Mouse (Mus musculus): ENCODE measurements at regions not wholly inside any gene's neighbourhood (a gene's known extent, or its start where the extent isn't known, plus 50 kb on each side); places are given as distances from the start of the nearest gene placed in this dataset.
"Not testable (repeated sequence)": the region's sequence is repeated elsewhere in the genome, so short reads cannot be mapped to it uniquely, and the experiment has no call there.

GRCm38 (mm10) chr4:153631161-153631560 is 148.6 kb upstream of the Ajap1 start:
- WGBS, result 76% methylated on average over 7 of the region's 7 CpGs
- Histone ChIP-seq H3K4me2 (no peak overlapping the region), H3K9ac (no peak overlapping the region), H3K36me3 (no peaks in the 10 kb centered on the region), H3K27ac (no peak overlapping the region), H3K4me3 (replicated peaks) (no peak overlapping the region), H3K4me1 (no peaks in the 10 kb centered on the region), H3K27me3 (peaks cover 8% of the 10 kb centered on the region), H3K9me3 (replicated peaks) (no peaks in the 10 kb centered on the region)
- ATAC-seq (replicated peaks; ENCODE audit: low FRiP score), result no peak

- Histone ChIP-seq H3K27me3 (peaks cover 8% of the 10 kb centered on the region), H3K36me3 (no peaks in the 10 kb centered on the region), H3K27ac (no peak overlapping the region), H3K4me1 (no peaks in the 10 kb centered on the region), H3K4me3 (replicated peaks) (no peak overlapping the region), H3K9me3 (replicated peaks) (no peaks in the 10 kb centered on the region), H3K4me2 (no peak overlapping the region), H3K9ac (no peak overlapping the region)
- WGBS, result 96% methylated on average over 5 of the region's 5 CpGs
- ATAC-seq (replicated peaks; ENCODE audit: low FRiP score), result no peak
Measured at GRCm38 (mm10) chr4:153632056-153632455, 149.4 kb upstream of the Ajap1 start.

- Histone ChIP-seq H3K4me2 (no peak overlapping the region), H3K9me3 (replicated peaks) (no peaks in the 10 kb centered on the region), H3K27ac (no peak overlapping the region), H3K27me3 (peaks cover 8% of the 10 kb centered on the region), H3K4me3 (replicated peaks) (no peak overlapping the region), H3K9ac (no peak overlapping the region), H3K4me1 (no peaks in the 10 kb centered on the region), H3K36me3 (no peaks in the 10 kb centered on the region)
- no peak for ATAC-seq (replicated peaks; ENCODE audit: low FRiP score)
- 93% methylated on average over 19 of the region's 19 CpGs for WGBS
Measured at GRCm38 (mm10) chr4:153632551-153632950, 149.9 kb upstream of the Ajap1 start.

GRCm38 (mm10) chr4:153633260-153633659 is 150.6 kb upstream of the Ajap1 start:
- Histone ChIP-seq H3K9me3 (replicated peaks) (no peaks in the 10 kb centered on the region), H3K9ac (no peak overlapping the region), H3K4me3 (replicated peaks) (no peak overlapping the region), H3K4me1 (no peaks in the 10 kb centered on the region), H3K4me2 (no peak overlapping the region), H3K27ac (no peak overlapping the region), H3K36me3 (no peaks in the 10 kb centered on the region), H3K27me3 (peaks cover 8% of the 10 kb centered on the region)
- WGBS, result 20% methylated on average over 5 of the region's 5 CpGs
- no peak for ATAC-seq (replicated peaks; ENCODE audit: low FRiP score)

GRCm38 (mm10) chr4:153634221-153634881 is 151.7 kb upstream of the Ajap1 start:
- Histone ChIP-seq H3K27me3 (peaks cover 8% of the 10 kb centered on the region), H3K36me3 (no peaks in the 10 kb centered on the region), H3K9me3 (replicated peaks) (no peaks in the 10 kb centered on the region), H3K4me1 (no peaks in the 10 kb centered on the region), H3K4me3 (replicated peaks) (no peak overlapping the region), H3K27ac (no peak overlapping the region), H3K9ac (no peak overlapping the region), H3K4me2 (no peak overlapping the region)
- 48% methylated on average over 15 of the region's 15 CpGs for WGBS
- no peak for ATAC-seq (replicated peaks; ENCODE audit: low FRiP score)

GRCm38 (mm10) chr4:153637989-153638388 is 155.4 kb upstream of the Ajap1 start:
- WGBS, result 0% methylated on average over 1 of the region's 1 CpGs
- no peak for ATAC-seq (replicated peaks; ENCODE audit: low FRiP score)
- no peak overlapping the region for H3K4me3 ChIP-seq (replicated peaks)
- no peaks in the 10 kb centered on the region for H3K36me3 ChIP-seq
- peaks cover 3% of the 10 kb centered on the region for H3K27me3 ChIP-seq
- no peaks in the 10 kb centered on the region for H3K4me1 ChIP-seq
- H3K9me3 ChIP-seq (replicated peaks), result no peaks in the 10 kb centered on the region
- H3K27ac ChIP-seq, result no peak overlapping the region
- H3K9ac ChIP-seq, result no peak overlapping the region
- H3K4me2 ChIP-seq, result no peak overlapping the region

- Histone ChIP-seq H3K27ac (no peak overlapping the region), H3K36me3 (no peaks in the 10 kb centered on the region), H3K4me1 (peaks cover 6% of the 10 kb centered on the region; the same call in 1 of the 2 replicates), H3K9ac (no peak overlapping the region), H3K27me3 (no peaks in the 10 kb centered on the region), H3K9me3 (replicated peaks) (no peaks in the 10 kb centered on the region), H3K4me3 (replicated peaks) (no peak overlapping the region), H3K4me2 (no peak overlapping the region)
- 2% methylated on average over 5 of the region's 5 CpGs for WGBS
- no peak; the same call in 1 of the 2 replicates for ATAC-seq (replicated peaks; ENCODE audit: low FRiP score)
Measured at GRCm38 (mm10) chr4:153651849-153652248, 169.2 kb upstream of the Ajap1 start.

- H3K9ac ChIP-seq, result no peak overlapping the region
- no peak overlapping the region for H3K4me3 ChIP-seq (replicated peaks)
- 88% methylated on average over 11 of the region's 11 CpGs for WGBS
- no peak for ATAC-seq (replicated peaks; ENCODE audit: low FRiP score)
- H3K27me3 ChIP-seq, result no peaks in the 10 kb centered on the region
- H3K4me2 ChIP-seq, result no peak overlapping the region
- H3K27ac ChIP-seq, result no peak overlapping the region
- H3K36me3 ChIP-seq, result no peaks in the 10 kb centered on the region
- peaks cover 6% of the 10 kb centered on the region; the same call in 1 of the 2 replicates for H3K4me1 ChIP-seq
- no peaks in the 10 kb centered on the region for H3K9me3 ChIP-seq (replicated peaks)
Measured at GRCm38 (mm10) chr4:153652841-153653240, 170.2 kb upstream of the Ajap1 start.

- Histone ChIP-seq H3K27me3 (no peaks in the 10 kb centered on the region), H3K27ac (no peak overlapping the region), H3K9me3 (replicated peaks) (no peaks in the 10 kb centered on the region), H3K9ac (no peak overlapping the region), H3K4me1 (no peaks in the 10 kb centered on the region), H3K36me3 (no peaks in the 10 kb centered on the region), H3K4me2 (no peak overlapping the region), H3K4me3 (replicated peaks) (no peak overlapping the region)
- WGBS, result 50% methylated on average over 7 of the region's 7 CpGs
- no peak for ATAC-seq (replicated peaks; ENCODE audit: low FRiP score)
Measured at GRCm38 (mm10) chr4:153662731-153663130, 180.1 kb upstream of the Ajap1 start.

- H3K27me3 ChIP-seq; ATAC-seq (replicated peaks; ENCODE audit: low FRiP score); H3K9me3 ChIP-seq (replicated peaks); H3K4me1 ChIP-seq; H3K4me2 ChIP-seq; H3K4me3 ChIP-seq (replicated peaks); H3K27ac ChIP-seq; H3K36me3 ChIP-seq; H3K9ac ChIP-seq: not testable (repeated sequence)
- WGBS, result 79% methylated on average over 6 of the region's 6 CpGs
Measured at GRCm38 (mm10) chr4:153666626-153667236, 184.1 kb upstream of the Ajap1 start.

GRCm38 (mm10) chr4:153669070-153669469 is 186.5 kb upstream of the Ajap1 start:
- WGBS, result 70% methylated on average over 4 of the region's 4 CpGs
- no peak overlapping the region for H3K4me2 ChIP-seq
- no peak for ATAC-seq (replicated peaks; ENCODE audit: low FRiP score)
- no peaks in the 10 kb centered on the region for H3K27me3 ChIP-seq
- H3K4me1 ChIP-seq, result no peaks in the 10 kb centered on the region
- no peaks in the 10 kb centered on the region for H3K36me3 ChIP-seq
- H3K27ac ChIP-seq, result no peak overlapping the region
- H3K9ac ChIP-seq, result no peak overlapping the region
- no peaks in the 10 kb centered on the region for H3K9me3 ChIP-seq (replicated peaks)
- no peak overlapping the region for H3K4me3 ChIP-seq (replicated peaks)

GRCm38 (mm10) chr4:153670216-153670615 is 187.6 kb upstream of the Ajap1 start:
- Histone ChIP-seq H3K27me3 (no peaks in the 10 kb centered on the region), H3K4me1 (no peaks in the 10 kb centered on the region), H3K36me3 (no peaks in the 10 kb centered on the region), H3K9me3 (replicated peaks) (no peaks in the 10 kb centered on the region), H3K27ac (no peak overlapping the region), H3K9ac (no peak overlapping the region), H3K4me2 (no peak overlapping the region), H3K4me3 (replicated peaks) (no peak overlapping the region)
- ATAC-seq (replicated peaks; ENCODE audit: low FRiP score), result no peak
- WGBS, result 83% methylated on average over 13 of the region's 13 CpGs

GRCm38 (mm10) chr4:153675431-153675830 is 192.8 kb upstream of the Ajap1 start:
- Histone ChIP-seq H3K4me2 (no peak overlapping the region), H3K36me3 (no peaks in the 10 kb centered on the region), H3K4me3 (replicated peaks) (no peak overlapping the region), H3K27me3 (0 out of 2 replicates have a peak, but pooled peaks cover 5% of the 10 kb centered on the region), H3K9me3 (replicated peaks) (no peaks in the 10 kb centered on the region), H3K4me1 (no peaks in the 10 kb centered on the region), H3K27ac (no peak overlapping the region), H3K9ac (no peak overlapping the region)
- 79% methylated on average over 2 of the region's 2 CpGs for WGBS
- ATAC-seq (replicated peaks; ENCODE audit: low FRiP score), result no peak

All from kidney, embryonic 15.5 days (tissue).